Mouse (Mus musculus): ENCODE measurements around the gene Trabd.

Trabd gene

GRCm38 (mm10) chr15:89076156-89076731, 1.3 kb downstream of the Trabd start:
- intact Hi-C loops (cut with DNase I), result no loop called here

DNA sequence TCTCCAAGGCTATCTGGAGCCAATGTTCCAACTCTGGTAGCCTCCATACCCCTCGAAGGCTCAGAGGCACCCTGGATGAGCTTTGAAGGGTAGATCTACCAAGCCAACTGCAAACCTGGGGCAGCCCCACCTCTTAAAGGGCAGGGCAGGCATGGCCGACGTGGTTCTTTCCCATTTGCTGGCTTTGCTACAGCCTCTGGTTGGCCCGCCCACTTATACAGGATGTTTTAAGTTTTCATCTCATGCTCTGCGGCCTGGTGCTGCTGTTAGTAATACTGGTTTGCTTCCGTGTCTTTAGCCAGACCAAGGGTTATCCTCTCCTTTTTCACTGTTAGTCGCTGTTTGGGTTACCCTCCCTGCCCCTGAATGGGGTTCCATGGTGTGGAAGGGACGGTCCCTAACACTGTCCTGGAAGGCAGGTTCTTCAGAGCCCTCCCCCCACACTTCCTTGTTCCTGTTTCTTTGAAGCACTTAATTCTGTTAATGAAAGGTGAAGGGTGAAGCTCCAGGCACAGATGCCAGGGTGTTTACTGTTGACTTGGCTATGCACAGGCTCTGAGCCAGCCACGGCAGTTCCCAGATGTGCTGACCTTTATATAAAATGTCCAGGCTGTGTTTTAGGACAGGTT, 3.4 kb downstream of the Trabd start:
- intact Hi-C loops (cut with DNase I), result no loop called here

DNA sequence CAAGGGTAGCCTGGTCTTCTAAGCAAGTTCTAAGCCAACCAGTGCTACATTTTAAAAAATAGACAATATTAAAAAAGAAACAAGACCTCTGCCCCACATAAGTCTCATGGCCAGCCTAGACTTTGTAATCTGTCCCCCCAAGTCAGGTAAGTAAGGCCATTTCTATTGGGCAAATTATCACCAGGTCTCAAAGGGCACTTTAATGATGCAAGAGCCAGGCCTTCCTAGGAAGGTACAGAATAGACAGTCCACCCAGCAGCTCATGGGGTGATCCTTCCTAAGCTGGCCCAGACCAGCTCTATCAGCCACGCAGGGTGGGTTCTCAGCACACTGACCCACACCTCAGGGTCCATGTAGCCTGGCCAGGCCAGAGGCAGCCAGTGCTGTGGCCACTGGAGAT, 9.0 kb downstream of the Trabd start:
- intact Hi-C loops (cut with DNase I), result no loop called here

GRCm38 (mm10) chr15:89084826-89085225, 9.9 kb downstream of the Trabd start:
- intact Hi-C loops (cut with DNase I), result no loop called here

- intact Hi-C loops (cut with DNase I), result no loop called here
Observed at GRCm38 (mm10) chr15:89088607-89089247, 13.8 kb downstream of the Trabd start, which contains the start of gene Selenoo. Gene Selenoo, plus strand, starts transcription at chr15:89089084.

GRCm38 (mm10) chr15:89089248-89090051, 14.5 kb downstream of the Trabd start:
- intact Hi-C loops (cut with DNase I), result loop anchor here (10.0 kb wide), 1 partner anchor 265 kb away; no protein-coding TSS in a partner anchor

- intact Hi-C loops (cut with DNase I), result loop anchor here (10.0 kb wide), 1 partner anchor 266 kb away; no protein-coding TSS in a partner anchor
Observed at GRCm38 (mm10) chr15:89090662-89091061, 15.7 kb downstream of the Trabd start.

DNA sequence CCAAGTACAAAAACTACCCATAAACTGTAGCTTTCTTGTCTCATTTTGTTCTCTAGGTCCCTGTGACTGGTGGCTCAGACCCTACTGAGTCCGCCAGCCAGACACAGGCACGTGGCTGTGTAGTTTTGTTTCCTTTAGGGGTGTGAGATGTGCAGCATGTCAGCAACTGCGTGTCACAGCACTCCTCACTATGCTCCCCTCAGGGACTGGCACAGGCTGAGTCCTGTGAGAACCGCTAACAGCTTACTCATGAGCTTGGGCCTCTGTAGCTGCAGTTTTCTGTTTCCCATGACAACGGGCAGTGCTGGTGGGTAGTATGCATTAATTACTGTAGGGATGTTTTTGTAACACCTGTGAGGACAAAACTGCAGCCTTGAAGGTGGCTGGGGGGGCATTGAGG, 17.3 kb downstream of the Trabd start:
- intact Hi-C loops (cut with DNase I), result loop anchor here (10.0 kb wide), 1 partner anchor 267 kb away; no protein-coding TSS in a partner anchor

GRCm38 (mm10) chr15:89097450-89097849, 22.5 kb downstream of the Trabd start:
- intact Hi-C loops (cut with DNase I), result loop anchor here (10.0 kb wide), 1 partner anchor 273 kb away; no protein-coding TSS in a partner anchor

DNA sequence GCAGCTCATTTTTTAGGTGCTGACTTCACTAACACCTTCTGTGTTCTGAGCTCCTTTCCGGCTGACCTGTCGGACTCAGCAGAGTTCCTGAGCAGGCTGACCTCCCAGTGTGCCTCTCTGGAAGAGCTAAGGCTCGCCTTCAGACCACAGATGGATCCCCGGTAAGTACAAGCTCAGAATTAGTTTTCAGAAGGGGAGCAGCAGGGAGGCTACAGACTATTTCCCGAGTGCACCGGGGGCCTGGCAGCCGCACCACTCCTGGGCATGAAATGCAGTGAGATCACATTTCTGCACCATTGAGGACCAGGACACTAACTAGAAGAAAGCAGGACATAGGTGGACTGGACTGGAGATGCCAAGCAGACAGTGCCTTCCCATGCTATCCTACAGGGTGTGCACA, 23.7 kb downstream of the Trabd start:
- intact Hi-C loops (cut with DNase I), result loop anchor here (10.0 kb wide), 1 partner anchor 274 kb away; no protein-coding TSS in a partner anchor

DNA sequence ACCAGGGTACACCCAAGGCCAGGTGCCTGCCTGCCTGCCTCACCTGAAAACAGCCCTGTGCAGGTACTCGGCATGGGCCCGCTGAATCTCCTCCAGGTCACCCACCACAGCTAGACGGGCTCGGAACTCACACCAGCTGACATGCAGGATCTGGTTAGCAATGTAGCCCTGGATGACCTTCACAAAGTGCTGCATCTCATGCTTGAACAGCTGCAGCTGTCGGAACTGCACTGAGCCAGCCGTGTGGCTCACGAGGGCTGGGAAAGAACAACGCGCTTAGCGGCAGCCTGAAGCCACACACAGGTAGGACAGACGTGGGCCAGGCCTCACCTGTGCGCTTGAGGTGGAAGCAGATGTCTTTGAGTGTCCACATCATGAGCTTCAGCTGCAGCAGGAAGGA, 25.9 kb downstream of the Trabd start:
- intact Hi-C loops (cut with DNase I), result no loop called here

- intact Hi-C loops (cut with DNase I), result no loop called here
Observed at GRCm38 (mm10) chr15:89102646-89103045, 27.7 kb downstream of the Trabd start.

DNA sequence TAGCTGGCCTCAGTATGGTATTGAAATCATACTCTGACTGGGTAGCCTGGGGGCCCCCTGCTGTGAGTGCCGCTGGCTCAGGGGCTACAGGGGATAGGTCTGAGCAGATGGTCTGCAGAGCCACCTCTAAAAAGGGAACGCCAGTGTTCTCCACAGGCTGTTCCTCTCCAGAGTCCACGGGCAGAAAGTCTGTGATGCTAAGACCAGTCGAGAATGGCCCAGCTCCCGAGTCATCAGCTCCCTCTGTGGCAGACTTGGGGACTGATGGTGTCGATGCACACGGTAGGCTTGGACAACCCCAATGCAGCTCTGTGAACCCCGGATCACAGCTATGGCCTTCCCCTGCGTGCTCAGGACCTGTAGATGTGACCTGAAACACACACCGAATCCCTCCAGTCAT, 29.0 kb downstream of the Trabd start:
- intact Hi-C loops (cut with DNase I), result no loop called here

DNA sequence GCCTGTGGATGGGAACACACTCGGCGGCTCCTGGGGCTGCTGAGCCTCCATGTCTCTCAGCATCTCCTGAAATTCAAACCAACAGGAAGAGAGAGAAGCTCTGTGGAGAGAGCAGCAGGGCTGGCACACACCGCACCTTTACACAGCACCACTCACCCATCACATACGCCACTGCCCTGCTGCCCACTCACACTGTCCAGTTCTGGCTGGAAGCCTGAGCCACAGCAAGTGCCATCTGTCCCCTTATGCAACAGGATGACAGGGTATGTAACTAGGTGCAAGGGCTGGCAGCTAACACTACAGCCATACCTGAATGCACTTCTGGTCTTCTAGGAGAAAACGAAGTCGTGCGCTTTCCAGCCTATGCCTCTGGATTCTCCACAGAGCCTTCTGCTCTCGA, 29.5 kb downstream of the Trabd start:
- intact Hi-C loops (cut with DNase I), result no loop called here

GRCm38 (mm10) chr15:89106073-89106472, 31.1 kb downstream of the Trabd start:
- intact Hi-C loops (cut with DNase I), result no loop called here

GRCm38 (mm10) chr15:89106976-89107375, 32.1 kb downstream of the Trabd start:
- intact Hi-C loops (cut with DNase I), result no loop called here

DNA sequence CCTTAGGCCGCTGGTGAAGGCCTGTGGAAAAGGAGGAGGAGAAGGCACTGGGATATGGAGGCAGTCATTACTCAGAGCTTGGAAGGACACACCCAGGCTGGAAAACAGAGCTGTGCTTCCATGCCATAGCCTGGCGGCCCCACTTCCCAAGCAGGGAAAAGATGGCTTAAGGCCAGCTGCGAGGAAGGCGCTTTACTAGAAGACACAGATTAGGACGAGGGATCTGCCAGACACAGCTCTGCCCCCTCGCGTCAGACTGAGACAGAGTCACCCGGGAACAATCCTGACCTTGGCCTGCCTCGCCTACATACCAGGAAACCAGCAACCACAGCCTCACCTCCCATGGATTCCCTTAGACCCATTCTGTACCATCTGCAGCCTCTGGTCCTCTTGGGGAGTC, 35.2 kb downstream of the Trabd start:
- intact Hi-C loops (cut with DNase I), result no loop called here

- intact Hi-C loops (cut with DNase I), result no loop called here
Observed at GRCm38 (mm10) chr15:89118007-89118406, 43.1 kb downstream of the Trabd start.

GRCm38 (mm10) chr15:89122649-89123366, 47.9 kb downstream of the Trabd start, which contains the start of gene Tubgcp6:
Gene Tubgcp6, minus strand, starts transcription at chr15:89123112.
- intact Hi-C loops (cut with DNase I), result loop anchor here (5.0 kb wide), 1 partner anchor 89 kb away; the partner anchor contains the start of gene Ppp6r2

DNA sequence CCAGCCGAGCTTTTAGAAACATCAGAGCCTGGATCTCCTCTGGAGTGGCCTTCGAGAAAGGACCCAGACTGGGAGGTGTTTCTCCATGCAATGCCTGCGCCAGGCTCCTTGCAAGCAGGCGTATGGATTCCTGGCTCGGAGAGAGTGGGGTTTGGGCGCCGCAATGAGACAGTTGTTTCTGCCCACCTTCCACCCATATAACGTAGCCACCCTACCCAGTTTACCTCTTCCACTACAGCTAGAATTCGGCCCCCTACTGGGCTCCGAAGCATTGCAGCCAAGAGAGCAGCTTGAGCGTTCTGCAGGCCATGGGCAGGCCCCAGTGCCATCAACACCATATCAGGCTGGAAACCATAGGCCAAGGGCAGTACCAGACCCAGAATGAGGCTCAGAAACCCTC, 48.7 kb downstream of the Trabd start:
- intact Hi-C loops (cut with DNase I), result loop anchor here (5.0 kb wide), 1 partner anchor 89 kb away; the partner anchor contains the start of gene Ppp6r2

- intact Hi-C loops (cut with DNase I), result loop anchor here (5.0 kb wide), 1 partner anchor 88 kb away; the partner anchor contains the start of gene Ppp6r2
Observed at GRCm38 (mm10) chr15:89124312-89124711, 49.4 kb downstream of the Trabd start.

Data from adrenal gland (tissue).